Mouse (Mus musculus) hindbrain, embryonic 14.5 days (tissue): ENCODE results near the gene Lrrc72. TPM values are rescaled to one million over a fixed set of nuclear protein-coding genes. Genes with fewer than 3 reads are reported as not detected.
"Not testable (repeated sequence)": the region's sequence is repeated elsewhere in the genome, so short reads cannot be mapped to it uniquely, and the experiment has no call there.

Source experiments
- ATAC-seq: fragments of 200-750 bp; cut with Nextera tagmentation; 2 replicates; pipeline ENCODE4 v1.8.0; 2017; ENCODE audit warnings: moderate number of reproducible peaks, mild to moderate bottlenecking, moderate TSS enrichment, moderate library complexity; ENCODE audit not compliant: low FRiP score
- DNase-seq: peaks from one replicate; pipeline ENCODE4 v3.0.0-alpha.2; 2015; ENCODE audit warnings: low spot score
- H3K27ac ChIP-seq: fragments of 300-500 bp; sonication (generic); 2 replicates; pipeline ENCODE4 v1.5.1; 2014; ENCODE audit warnings: mild to moderate bottlenecking, moderate library complexity
- H3K27me3 ChIP-seq: fragments of 300-500 bp; sonication (generic); 2 replicates; pipeline ENCODE4 v1.6.1; 2014; ENCODE audit warnings: mild to moderate bottlenecking, low read length, mixed read lengths; ENCODE audit not compliant: control insufficient read depth, insufficient read depth
- H3K36me3 ChIP-seq: fragments of 300-500 bp; sonication (generic); replicated peaks from 2 replicates; pipeline ENCODE4 v1.6.1; 2014; ENCODE audit not compliant: control insufficient read depth, insufficient read depth
- H3K4me1 ChIP-seq: fragments of 300-500 bp; sonication (generic); replicated peaks from 2 replicates; pipeline ENCODE4 v1.6.1; 2014; ENCODE audit warnings: antibody characterized with exemption, low read length, mixed read lengths; ENCODE audit not compliant: control insufficient read depth, insufficient read depth
- H3K4me2 ChIP-seq: fragments of 300-500 bp; sonication (generic); replicated peaks from 2 replicates; pipeline ENCODE4 v1.6.1; 2014; ENCODE audit warnings: mild to moderate bottlenecking, moderate library complexity
- H3K4me3 ChIP-seq: fragments of 300-500 bp; sonication (generic); replicated peaks from 2 replicates; pipeline ENCODE4 v1.5.1; 2014; ENCODE audit warnings: mild to moderate bottlenecking, low read length
- H3K9ac ChIP-seq: fragments of 300-500 bp; sonication (generic); 2 replicates; pipeline ENCODE4 v1.6.1; 2014
- H3K9me3 ChIP-seq: fragments of 300-500 bp; sonication (generic); 2 replicates; pipeline ENCODE4 v1.6.1; 2016; ENCODE audit warnings: low read length; ENCODE audit not compliant: control insufficient read depth
- WGBS: fragments of 180-500 bp; shearing (Covaris S2); extraction: QIAGEN DNeasy Blood & Tissue Kit; methylation state at CpG from one replicate; pipeline ENCODE4 v1.1.7; 2014; 5-methylcytosine and 5-hydroxymethylcytosine counted together
- polyA plus RNA-seq: library from polyadenylated mRNA; unstranded; fragments of >200 nt; fragmentation: Nextera tagmentation; extraction: Ambion mirVana; gene quantifications from 2 replicates; pipeline ENCODE4 v1.2.1, GENCODE M21; 2014

Lrrc72 gene
- polyA plus RNA-seq, 1 experiment from 2014 or later = not detected

DNA sequence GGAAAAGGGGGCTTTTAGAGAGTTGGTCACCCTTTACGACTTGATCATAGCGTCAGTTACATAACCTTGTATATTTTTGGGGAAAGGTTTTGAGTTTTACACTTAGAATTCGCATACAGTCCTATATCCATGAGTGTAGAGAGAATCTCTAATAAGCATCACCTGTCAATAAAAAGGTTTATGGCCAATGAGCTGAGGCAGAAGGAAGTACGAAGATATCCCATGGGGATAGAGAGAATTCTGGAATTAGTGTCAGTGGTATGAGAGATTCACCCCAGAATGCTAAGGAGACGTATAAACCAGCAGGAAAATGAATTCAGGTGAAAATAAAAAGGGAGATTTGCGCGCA lies 45.4 kb downstream of the Lrrc72 start:
- Histone ChIP-seq H3K9me3 (no peaks in the 10 kb centered on the region), H3K9ac (no peak overlapping the region), H3K4me1 (peaks cover 10% of the 10 kb centered on the region; the same call in 1 of the 2 replicates), H3K36me3 (no peaks in the 10 kb centered on the region), H3K27me3 (no peaks in the 10 kb centered on the region), H3K4me2 (peak overlapping the region; percentile 34), H3K4me3 (no peak overlapping the region), H3K27ac (peak overlapping the region; percentile 29; the same call in 1 of the 2 replicates)
- no peak for ATAC-seq
- no peak for DNase-seq
- 50% methylated on average over 7 of the region's 7 CpGs for WGBS

DNA sequence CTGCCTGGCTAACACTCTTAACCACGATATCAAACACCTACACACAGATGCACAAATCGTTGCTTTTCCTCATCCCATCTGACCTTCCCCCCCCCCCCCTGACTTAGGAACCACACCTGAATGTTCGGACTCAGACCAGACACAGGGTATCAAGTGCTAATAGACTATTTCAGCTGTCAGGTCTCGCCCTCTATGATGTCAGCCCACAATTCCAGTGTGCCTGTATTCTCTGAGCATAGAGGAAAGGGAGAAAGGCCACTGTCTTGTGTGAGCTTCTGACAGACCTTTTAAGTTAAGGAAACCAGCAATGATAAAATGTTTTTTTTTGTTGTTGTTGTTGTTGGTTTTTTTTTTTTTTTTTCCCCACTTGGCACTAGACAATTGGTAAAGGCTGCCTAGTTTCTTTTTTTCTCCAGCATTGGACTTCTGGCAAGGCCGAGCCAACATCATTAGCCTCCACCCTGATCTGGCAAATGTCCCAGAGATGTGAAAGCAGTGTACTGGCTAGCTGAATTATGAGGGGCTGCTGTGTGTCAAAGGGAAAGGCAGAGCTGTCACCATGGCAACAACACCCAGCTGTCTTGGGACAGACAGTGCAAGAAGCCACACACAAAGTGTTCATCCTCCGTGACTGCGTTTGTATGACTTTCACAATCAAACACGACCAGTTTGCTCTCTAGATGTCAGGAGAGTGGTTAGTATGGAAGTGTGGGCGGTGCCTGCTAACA lies 46.0 kb downstream of the Lrrc72 start:
- Histone ChIP-seq H3K9ac (no peak overlapping the region), H3K36me3 (no peaks in the 10 kb centered on the region), H3K9me3 (no peaks in the 10 kb centered on the region), H3K27me3 (no peaks in the 10 kb centered on the region), H3K4me2 (peak overlapping the region; percentile 34), H3K27ac (peak overlapping the region; percentile 29), H3K4me3 (no peak overlapping the region), H3K4me1 (peaks cover 10% of the 10 kb centered on the region; the same call in 1 of the 2 replicates)
- peak; percentile 79 for DNase-seq
- 33% methylated on average over 9 of the region's 9 CpGs for WGBS
- ATAC-seq = peak; percentile 96

DNA sequence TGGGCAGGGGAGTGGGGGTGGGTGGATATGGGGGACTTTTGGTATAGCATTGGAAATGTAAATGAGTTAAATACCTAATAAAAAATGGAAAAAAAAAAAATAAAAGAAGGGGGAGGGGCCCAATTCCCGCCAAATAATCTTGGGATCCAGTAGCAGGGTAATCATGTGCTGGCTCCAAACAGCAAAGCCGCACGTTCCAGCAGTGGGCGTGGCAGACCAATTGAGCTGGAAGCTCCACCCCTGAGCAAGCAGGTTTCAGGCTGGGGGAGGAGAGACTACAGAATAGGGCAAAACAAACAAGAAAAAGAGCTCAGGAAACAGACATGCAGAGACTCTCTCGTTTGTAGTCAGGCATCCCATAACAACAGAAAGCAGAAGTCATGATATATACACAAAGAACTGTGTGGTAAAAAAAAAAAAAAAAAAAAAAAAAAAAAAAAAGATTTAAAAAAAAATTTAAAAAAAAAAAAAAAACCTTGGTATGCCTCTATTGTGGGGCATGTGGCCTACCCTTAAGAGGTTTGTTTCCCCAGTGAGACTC lies 47.5 kb downstream of the Lrrc72 start:
- not testable (repeated sequence) for H3K4me2 ChIP-seq, H3K27ac ChIP-seq, DNase-seq, H3K9ac ChIP-seq, ATAC-seq, H3K27me3 ChIP-seq, H3K4me3 ChIP-seq, H3K9me3 ChIP-seq, H3K36me3 ChIP-seq
- H3K4me1 ChIP-seq = peaks cover 10% of the 10 kb centered on the region; the same call in 1 of the 2 replicates
- 51% methylated on average over 5 of the region's 5 CpGs for WGBS

DNA sequence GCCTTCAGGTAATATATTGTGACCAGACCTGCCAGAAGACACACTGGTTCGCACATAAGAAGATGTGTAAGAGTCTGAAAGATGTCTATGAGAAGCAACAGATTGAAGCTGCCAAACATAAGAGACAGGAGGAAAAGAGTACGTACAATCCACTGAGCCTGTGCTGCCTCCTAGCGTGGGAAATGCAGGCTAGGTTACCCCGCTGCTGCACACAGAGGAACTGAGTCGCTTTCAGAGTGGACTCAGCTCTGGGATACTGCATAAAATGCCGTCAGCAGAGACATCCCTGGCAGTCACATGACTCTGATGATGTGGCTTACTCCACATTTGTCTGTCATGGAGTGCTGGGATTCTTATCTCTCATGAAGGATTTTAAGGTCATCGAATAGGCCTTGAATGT lies 58.2 kb downstream of the Lrrc72 start:
- Histone ChIP-seq H3K4me3 (no peak overlapping the region), H3K4me2 (no peak overlapping the region), H3K9ac (no peak overlapping the region), H3K27ac (no peak overlapping the region), H3K27me3 (no peaks in the 10 kb centered on the region), H3K9me3 (peaks cover 26% of the 10 kb centered on the region), H3K36me3 (peaks cover 78% of the 10 kb centered on the region), H3K4me1 (no peaks in the 10 kb centered on the region)
- WGBS = 93% methylated on average over 7 of the region's 7 CpGs
- no peak for ATAC-seq
- DNase-seq = no peak

DNA sequence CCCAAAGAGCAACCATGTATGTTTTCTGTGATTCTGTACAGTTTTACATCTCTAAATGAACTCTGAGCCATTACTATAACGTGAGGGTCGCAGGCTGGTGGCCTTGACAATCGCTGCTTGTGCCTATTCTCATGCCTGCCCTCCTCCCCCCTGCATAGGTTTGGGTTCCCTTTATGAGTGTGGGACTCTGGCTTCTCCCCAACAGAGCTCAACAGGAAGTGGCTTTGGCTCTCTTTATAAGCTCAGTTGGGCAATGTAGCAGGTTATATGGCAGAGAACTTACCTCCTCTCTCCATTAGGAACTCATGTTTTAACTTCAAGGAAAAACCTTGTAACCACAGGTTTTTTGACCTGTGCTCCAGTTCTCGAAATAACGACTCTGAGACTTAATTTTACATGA lies 62.9 kb downstream of the Lrrc72 start:
- H3K4me3 ChIP-seq = no peak overlapping the region
- H3K27me3 ChIP-seq = no peaks in the 10 kb centered on the region
- no peak overlapping the region for H3K9ac ChIP-seq
- DNase-seq (no peak), ATAC-seq (no peak)
- H3K4me1 ChIP-seq = no peaks in the 10 kb centered on the region
- peaks cover 89% of the 10 kb centered on the region for H3K36me3 ChIP-seq
- no peak overlapping the region for H3K27ac ChIP-seq
- H3K4me2 ChIP-seq = no peak overlapping the region
- no peaks in the 10 kb centered on the region for H3K9me3 ChIP-seq
- 92% methylated on average over 5 of the region's 5 CpGs for WGBS

DNA sequence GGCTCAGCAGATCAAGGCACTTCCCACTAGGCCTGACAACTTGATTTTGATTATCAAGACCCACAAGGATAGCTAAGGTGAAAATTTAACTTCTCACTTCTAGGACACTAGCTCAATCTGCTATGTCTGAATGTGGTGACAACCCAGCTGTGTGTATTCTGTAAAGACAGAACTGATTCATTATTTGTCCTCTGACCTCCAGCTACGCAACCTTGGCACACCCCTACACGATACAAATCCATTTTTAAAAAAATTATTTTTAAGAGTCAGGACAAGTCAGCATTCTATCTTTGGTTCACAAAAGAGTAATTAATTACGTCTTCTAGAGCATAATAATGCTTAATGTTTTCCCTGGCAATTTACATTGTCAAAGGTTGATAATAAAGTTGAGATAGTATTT lies 63.6 kb downstream of the Lrrc72 start:
- no peak for ATAC-seq
- Histone ChIP-seq H3K9me3 (no peaks in the 10 kb centered on the region), H3K27me3 (no peaks in the 10 kb centered on the region), H3K36me3 (peaks cover 88% of the 10 kb centered on the region), H3K9ac (no peak overlapping the region), H3K4me3 (no peak overlapping the region), H3K27ac (no peak overlapping the region), H3K4me1 (no peaks in the 10 kb centered on the region), H3K4me2 (no peak overlapping the region)
- 95% methylated on average over 3 of the region's 3 CpGs for WGBS
- DNase-seq = no peak

GRCm38 (mm10) chr12:36187081-36187480 lies 66.1 kb downstream of the Lrrc72 start:
- Histone ChIP-seq H3K27ac (no peak overlapping the region), H3K36me3 (peaks cover 92% of the 10 kb centered on the region), H3K4me2 (no peak overlapping the region), H3K4me1 (no peaks in the 10 kb centered on the region), H3K9me3 (no peaks in the 10 kb centered on the region), H3K27me3 (no peaks in the 10 kb centered on the region), H3K4me3 (no peak overlapping the region), H3K9ac (no peak overlapping the region)
- DNase-seq (no peak), ATAC-seq (no peak)
- WGBS = 84% methylated on average over 6 of the region's 6 CpGs

DNA sequence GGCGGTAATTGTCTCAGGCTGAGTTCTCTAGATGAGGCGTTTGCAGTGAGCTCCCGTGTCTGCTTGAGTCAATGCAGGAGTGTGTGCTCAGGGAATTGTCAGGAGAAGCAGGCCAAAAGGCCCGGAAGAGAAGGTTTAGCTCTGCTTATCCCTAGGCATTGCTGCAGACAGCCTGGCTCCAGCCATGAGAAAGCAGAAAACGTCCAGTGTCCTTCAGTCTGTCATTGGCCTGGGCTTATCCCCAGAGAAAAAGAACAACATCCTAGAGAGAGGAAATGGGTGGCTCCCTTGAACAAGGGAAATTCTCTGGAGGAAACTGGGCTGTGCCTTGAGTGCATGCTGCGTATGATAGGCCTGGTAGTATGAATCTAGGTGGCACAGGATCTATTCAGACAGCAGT lies 70.6 kb downstream of the Lrrc72 start:
- 86% methylated on average over 6 of the region's 6 CpGs for WGBS
- Histone ChIP-seq H3K27me3 (no peaks in the 10 kb centered on the region), H3K4me2 (no peak overlapping the region), H3K4me1 (no peaks in the 10 kb centered on the region), H3K9me3 (no peaks in the 10 kb centered on the region), H3K9ac (no peak overlapping the region), H3K4me3 (no peak overlapping the region), H3K36me3 (peaks cover 83% of the 10 kb centered on the region), H3K27ac (no peak overlapping the region)
- DNase-seq (no peak), ATAC-seq (no peak)

- 88% methylated on average over 5 of the region's 5 CpGs for WGBS
- Histone ChIP-seq H3K36me3 (peaks cover 78% of the 10 kb centered on the region), H3K4me2 (no peak overlapping the region)
Measured at GRCm38 (mm10) chr12:36177227-36177626, 76.0 kb downstream of the Lrrc72 start.

More at GRCm38 (mm10) chr12:36177227-36177626, 76.0 kb downstream of the Lrrc72 start:
- H3K9ac ChIP-seq = no peak overlapping the region
- H3K4me3 ChIP-seq = no peak overlapping the region
- H3K9me3 ChIP-seq = no peaks in the 10 kb centered on the region
- H3K4me1 ChIP-seq = no peaks in the 10 kb centered on the region
- H3K27ac ChIP-seq = no peak overlapping the region
- ATAC-seq = no peak
- H3K27me3 ChIP-seq = no peaks in the 10 kb centered on the region
- no peak for DNase-seq
